Mouse (Mus musculus): Measurements from ENCODE around the gene Nr3c2. TPM values are rescaled to one million over a fixed set of nuclear protein-coding genes. Genes with fewer than 3 reads are reported as not detected.
A peak's percentile ranks its signal among the peaks of the same experiment; 100 is the strongest.

Gene Nr3c2
- polyA plus RNA-seq, 1 experiment, result 13.0 TPM

DNA sequence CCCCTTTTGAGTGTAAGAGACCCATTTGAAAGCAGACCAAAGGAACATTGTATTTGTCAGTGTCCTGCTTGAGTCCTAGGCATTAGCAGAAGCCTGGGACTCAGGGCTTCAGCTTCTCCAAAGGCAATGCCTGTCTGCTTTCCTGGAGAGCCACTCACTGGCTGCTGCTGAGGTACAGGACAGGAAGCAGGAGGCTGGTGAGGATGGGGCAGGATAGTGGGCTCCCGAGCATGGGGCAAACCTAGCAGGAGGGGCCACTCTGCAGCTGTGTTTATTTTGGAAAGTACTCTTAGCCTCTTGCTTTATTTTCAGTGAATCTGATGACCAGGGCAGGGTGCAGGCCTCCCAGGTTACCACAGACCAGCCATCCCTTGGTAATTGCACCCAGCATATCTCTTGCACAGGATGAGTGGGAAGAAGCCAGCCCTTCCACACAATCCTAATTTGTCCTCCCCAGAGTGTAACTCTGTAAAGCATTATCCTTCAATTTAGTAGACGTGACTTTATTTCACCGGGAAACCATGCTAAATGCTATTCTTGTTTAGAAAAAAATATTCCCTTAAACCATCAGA is 314.7 kb downstream of the Nr3c2 start:
- TF ChIP-seq POLR2A (IDR thresholded peaks at IDR 0.05; ENCODE audit: extremely low read depth, insufficient read depth, low read length) (no peak), CTCF (IDR thresholded peaks at IDR 0.05; ENCODE audit: extremely low read depth, insufficient read depth, low read length) (no peak)
- Histone ChIP-seq H3K4me3 (ENCODE audit: insufficient read depth, low read length) (no peak overlapping the region), H3K27ac (ENCODE audit: insufficient read depth, low read length) (no peak overlapping the region), H3K4me1 (ENCODE audit: control insufficient read depth, insufficient read depth, low read length) (0 out of 2 replicates have a peak, but pooled peaks cover 1% of the 10 kb centered on the region)

DNA sequence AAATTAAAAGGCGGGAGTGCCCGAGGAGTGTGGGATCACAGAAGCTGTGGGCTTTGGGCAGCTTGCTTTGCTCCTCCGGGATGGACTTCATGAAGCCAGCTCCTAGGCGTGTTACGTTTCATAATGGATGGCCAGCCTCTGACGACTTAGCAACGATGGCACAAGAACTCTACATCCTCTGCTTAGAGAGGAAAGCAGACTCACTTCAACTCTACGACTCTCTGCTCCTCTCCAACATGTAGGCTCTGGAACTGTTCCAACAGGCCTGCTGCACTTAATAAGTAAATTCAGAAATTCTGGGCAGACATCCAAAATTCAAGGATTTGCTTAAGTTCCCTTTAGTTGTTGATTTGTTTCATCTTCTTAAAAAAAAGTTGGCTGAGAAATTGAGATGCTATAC is 315.4 kb downstream of the Nr3c2 start:
- Histone ChIP-seq H3K4me1 (ENCODE audit: control insufficient read depth, insufficient read depth, low read length) (0 out of 2 replicates have a peak, but pooled peaks cover 1% of the 10 kb centered on the region), H3K4me3 (ENCODE audit: insufficient read depth, low read length) (no peak overlapping the region), H3K27ac (ENCODE audit: insufficient read depth, low read length) (no peak overlapping the region)
- no peak for TF ChIP-seq POLR2A (IDR thresholded peaks at IDR 0.05; ENCODE audit: extremely low read depth, insufficient read depth, low read length)
- TF ChIP-seq CTCF (IDR thresholded peaks at IDR 0.05; ENCODE audit: extremely low read depth, insufficient read depth, low read length), result no peak

GRCm38 (mm10) chr8:77215191-77215590 is 315.9 kb downstream of the Nr3c2 start:
- Histone ChIP-seq H3K4me1 (ENCODE audit: control insufficient read depth, insufficient read depth, low read length) (0 out of 2 replicates have a peak, but pooled peaks cover 1% of the 10 kb centered on the region), H3K4me3 (ENCODE audit: insufficient read depth, low read length) (no peak overlapping the region)
- no peak for TF ChIP-seq POLR2A (IDR thresholded peaks at IDR 0.05; ENCODE audit: extremely low read depth, insufficient read depth, low read length)
- TF ChIP-seq CTCF (IDR thresholded peaks at IDR 0.05; ENCODE audit: extremely low read depth, insufficient read depth, low read length), result no peak

GRCm38 (mm10) chr8:77223123-77223522 is 323.9 kb downstream of the Nr3c2 start:
- H3K27ac ChIP-seq (ENCODE audit: insufficient read depth, low read length), result no peak overlapping the region
- TF ChIP-seq CTCF (IDR thresholded peaks at IDR 0.05; ENCODE audit: extremely low read depth, insufficient read depth, low read length) (no peak), POLR2A (IDR thresholded peaks at IDR 0.05; ENCODE audit: extremely low read depth, insufficient read depth, low read length) (no peak)
- H3K4me1 ChIP-seq (ENCODE audit: control insufficient read depth, insufficient read depth, low read length), result no peaks in the 10 kb centered on the region
- H3K4me3 ChIP-seq (ENCODE audit: insufficient read depth, low read length), result no peak overlapping the region

More at GRCm38 (mm10) chr8:77215191-77215590, 315.9 kb downstream of the Nr3c2 start:
- no peak overlapping the region for H3K27ac ChIP-seq (ENCODE audit: insufficient read depth, low read length)

DNA sequence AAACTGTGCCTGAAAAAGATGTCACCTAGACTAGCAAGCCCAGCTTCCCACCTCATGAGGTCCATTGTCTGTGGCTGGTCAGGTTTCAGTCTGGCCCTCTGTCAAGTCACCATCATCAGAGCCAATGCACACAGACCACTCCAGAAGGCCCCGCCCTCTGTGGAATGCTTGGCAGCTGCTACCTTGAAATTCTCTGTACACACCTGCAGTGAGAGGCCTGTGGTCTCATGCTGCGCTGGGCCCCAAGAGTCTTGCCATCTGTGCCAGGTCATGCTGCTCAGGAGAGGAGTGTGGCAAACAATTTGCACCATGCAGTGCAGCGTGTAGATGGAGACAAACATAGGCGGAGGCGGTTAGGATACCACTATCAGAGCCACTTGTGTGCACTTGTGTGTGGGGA is 328.5 kb downstream of the Nr3c2 start:
- Histone ChIP-seq H3K4me3 (ENCODE audit: insufficient read depth, low read length) (no peak overlapping the region), H3K27ac (ENCODE audit: insufficient read depth, low read length) (no peak overlapping the region), H3K4me1 (ENCODE audit: control insufficient read depth, insufficient read depth, low read length) (peaks cover under 1% of the 10 kb centered on the region; the same call in 1 of the 2 replicates)
- TF ChIP-seq POLR2A (IDR thresholded peaks at IDR 0.05; ENCODE audit: extremely low read depth, insufficient read depth, low read length), result no peak
- no peak for TF ChIP-seq CTCF (IDR thresholded peaks at IDR 0.05; ENCODE audit: extremely low read depth, insufficient read depth, low read length)

- no peak overlapping the region for H3K27ac ChIP-seq (ENCODE audit: insufficient read depth, low read length)
- TF ChIP-seq CTCF (IDR thresholded peaks at IDR 0.05; ENCODE audit: extremely low read depth, insufficient read depth, low read length) (no peak), POLR2A (IDR thresholded peaks at IDR 0.05; ENCODE audit: extremely low read depth, insufficient read depth, low read length) (no peak)
- H3K4me3 ChIP-seq (ENCODE audit: insufficient read depth, low read length), result no peak overlapping the region
- peaks cover 2% of the 10 kb centered on the region; the same call in 1 of the 2 replicates for H3K4me1 ChIP-seq (ENCODE audit: control insufficient read depth, insufficient read depth, low read length)
These were observed 329.4 kb downstream of the Nr3c2 start for GRCm38 (mm10) chr8:77228688-77229087.

- Histone ChIP-seq H3K4me1 (ENCODE audit: control insufficient read depth, insufficient read depth, low read length) (peaks cover 2% of the 10 kb centered on the region; the same call in 1 of the 2 replicates), H3K27ac (ENCODE audit: insufficient read depth, low read length) (no peak overlapping the region), H3K4me3 (ENCODE audit: insufficient read depth, low read length) (no peak overlapping the region)
- TF ChIP-seq CTCF (IDR thresholded peaks at IDR 0.05; ENCODE audit: extremely low read depth, insufficient read depth, low read length) (no peak), POLR2A (IDR thresholded peaks at IDR 0.05; ENCODE audit: extremely low read depth, insufficient read depth, low read length) (no peak)
These were observed 332.0 kb downstream of the Nr3c2 start for GRCm38 (mm10) chr8:77231211-77231610.

DNA sequence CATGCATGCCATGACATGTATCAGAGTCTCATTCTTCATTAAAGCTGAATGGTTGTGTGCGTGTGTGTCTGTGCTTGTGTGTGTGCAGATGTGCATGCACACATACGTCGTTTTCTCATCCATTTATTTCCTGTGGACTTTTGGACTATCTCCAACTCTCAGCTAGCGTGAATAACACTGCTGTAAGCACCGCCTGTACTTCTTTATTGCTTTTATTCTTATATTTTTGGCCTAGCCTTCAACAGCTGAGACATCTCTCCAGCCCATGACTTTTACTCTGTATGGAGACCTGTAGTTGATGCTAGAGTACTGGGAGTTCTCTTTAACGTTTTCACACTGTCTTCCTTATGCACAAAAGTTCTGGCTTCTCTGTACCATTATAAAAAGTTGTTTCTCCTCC is 332.6 kb downstream of the Nr3c2 start:
- H3K4me1 ChIP-seq (ENCODE audit: control insufficient read depth, insufficient read depth, low read length), result peaks cover 3% of the 10 kb centered on the region
- TF ChIP-seq POLR2A (IDR thresholded peaks at IDR 0.05; ENCODE audit: extremely low read depth, insufficient read depth, low read length), result no peak
- no peak for TF ChIP-seq CTCF (IDR thresholded peaks at IDR 0.05; ENCODE audit: extremely low read depth, insufficient read depth, low read length)
- no peak overlapping the region for H3K27ac ChIP-seq (ENCODE audit: insufficient read depth, low read length)
- no peak overlapping the region for H3K4me3 ChIP-seq (ENCODE audit: insufficient read depth, low read length)

- Histone ChIP-seq H3K4me3 (ENCODE audit: insufficient read depth, low read length) (no peak overlapping the region), H3K27ac (ENCODE audit: insufficient read depth, low read length) (no peak overlapping the region), H3K4me1 (ENCODE audit: control insufficient read depth, insufficient read depth, low read length) (peaks cover 3% of the 10 kb centered on the region)
- no peak for TF ChIP-seq POLR2A (IDR thresholded peaks at IDR 0.05; ENCODE audit: extremely low read depth, insufficient read depth, low read length)
- no peak for TF ChIP-seq CTCF (IDR thresholded peaks at IDR 0.05; ENCODE audit: extremely low read depth, insufficient read depth, low read length)
These were observed 333.2 kb downstream of the Nr3c2 start for GRCm38 (mm10) chr8:77232411-77232810.

DNA sequence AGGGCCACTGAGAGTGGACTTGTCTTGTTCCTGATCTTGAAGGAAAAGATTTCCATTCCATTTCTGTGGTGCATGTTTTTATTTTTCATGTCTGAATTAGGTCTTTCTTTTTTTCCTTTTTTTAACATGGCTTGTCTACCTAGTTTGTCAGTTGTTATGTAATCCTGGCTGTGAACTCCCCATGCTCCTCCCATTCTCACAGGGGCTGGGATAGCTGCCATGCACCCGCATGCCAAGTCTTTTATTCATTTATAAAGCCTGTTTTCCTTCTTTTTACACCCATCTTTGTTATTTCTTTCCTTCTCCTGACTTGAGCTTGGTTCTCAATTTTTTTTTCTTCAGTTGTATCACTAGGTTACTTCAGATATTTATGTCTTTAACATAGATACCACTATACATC is 337.5 kb downstream of the Nr3c2 start:
- TF ChIP-seq POLR2A (IDR thresholded peaks at IDR 0.05; ENCODE audit: extremely low read depth, insufficient read depth, low read length), result no peak
- no peak for TF ChIP-seq CTCF (IDR thresholded peaks at IDR 0.05; ENCODE audit: extremely low read depth, insufficient read depth, low read length)
- Histone ChIP-seq H3K27ac (ENCODE audit: insufficient read depth, low read length) (peak overlapping the region; percentile 83; the same call in 1 of the 2 replicates), H3K4me3 (ENCODE audit: insufficient read depth, low read length) (no peak overlapping the region), H3K4me1 (ENCODE audit: control insufficient read depth, insufficient read depth, low read length) (peaks cover 3% of the 10 kb centered on the region)
